Mouse (Mus musculus) olfactory bulb, adult 2 months (tissue): ENCODE data around the gene Stoml2.

ENCODE experiments used
- CTCF ChIP-seq: fragments of 200-500 bp; IDR thresholded peaks from 2 replicates; pipeline ENCODE4 v1.5.1; 2012; ENCODE audit warnings: low read depth, mild to moderate bottlenecking, low read length, moderate library complexity; ENCODE audit not compliant: insufficient read depth
- POLR2A ChIP-seq: fragments of 200-500 bp; IDR thresholded peaks from 2 replicates; pipeline ENCODE4 v1.6.1; 2012; ENCODE audit warnings: mild to moderate bottlenecking, low read depth, low read length, moderate library complexity; ENCODE audit not compliant: insufficient read depth

DNA sequence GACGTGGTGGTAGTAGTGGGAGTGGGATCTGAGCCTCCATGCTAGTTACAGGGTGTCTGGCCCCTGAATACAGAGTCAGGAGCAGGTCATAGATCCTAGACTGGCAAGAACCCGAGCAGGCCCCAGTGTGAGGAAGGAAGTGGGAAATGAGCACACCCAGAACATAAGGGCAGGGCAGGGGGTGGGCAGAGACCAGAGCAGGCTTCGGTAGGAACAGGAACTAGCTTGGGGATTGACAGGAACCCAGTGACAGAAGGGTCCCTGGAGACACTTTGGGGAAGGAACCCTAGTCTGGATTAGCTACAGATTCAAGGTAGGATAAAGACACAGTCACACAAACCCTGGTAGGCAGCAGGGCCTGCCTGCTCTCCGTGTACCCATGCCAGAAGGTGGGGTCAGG lies 13.2 kb upstream of the Stoml2 start:
- no peak for TF ChIP-seq CTCF
- no peak for TF ChIP-seq POLR2A
